Mouse (Mus musculus) liver, embryonic 15.5 days (tissue): ENCODE measurements around the gene Coq9. TPM values are rescaled to one million over a fixed set of nuclear protein-coding genes. Genes with fewer than 3 reads are reported as not detected.

Experiments
- ATAC-seq: fragments of 200-750 bp; cut with Nextera tagmentation; 2 replicates; pipeline ENCODE4 v1.8.0; 2017; ENCODE audit warnings: moderate number of reproducible peaks, mild to moderate bottlenecking, moderate library complexity; ENCODE audit not compliant: insufficient read depth
- H3K27ac ChIP-seq: fragments of 300-500 bp; sonication (generic); replicated peaks from 2 replicates; pipeline ENCODE4 v1.5.1; 2015; ENCODE audit warnings: mild to moderate bottlenecking, inconsistent platforms
- H3K27me3 ChIP-seq: fragments of 300-500 bp; sonication (generic); 2 replicates; pipeline ENCODE4 v1.6.1; 2015; ENCODE audit warnings: mild to moderate bottlenecking, inconsistent platforms
- H3K36me3 ChIP-seq: fragments of 300-500 bp; sonication (generic); replicated peaks from 2 replicates; pipeline ENCODE4 v1.6.1; 2015; ENCODE audit warnings: moderate library complexity, mild to moderate bottlenecking, inconsistent platforms
- H3K4me1 ChIP-seq: fragments of 300-500 bp; sonication (generic); replicated peaks from 2 replicates; pipeline ENCODE4 v1.6.1; 2015; ENCODE audit warnings: inconsistent platforms
- H3K4me2 ChIP-seq: fragments of 300-500 bp; sonication (generic); 2 replicates; pipeline ENCODE4 v1.6.1; 2015; ENCODE audit warnings: moderate library complexity, mild to moderate bottlenecking, inconsistent platforms
- H3K4me3 ChIP-seq: fragments of 300-500 bp; sonication (generic); replicated peaks from 2 replicates; pipeline ENCODE4 v1.5.1; 2015; ENCODE audit warnings: mild to moderate bottlenecking, inconsistent platforms
- H3K9ac ChIP-seq: fragments of 300-500 bp; sonication (generic); 2 replicates; pipeline ENCODE4 v1.6.1; 2015; ENCODE audit warnings: moderate library complexity, mild to moderate bottlenecking, inconsistent platforms
- H3K9me3 ChIP-seq: fragments of 300-500 bp; sonication (generic); replicated peaks from 2 replicates; pipeline ENCODE4 v1.6.1; 2016; ENCODE audit warnings: inconsistent platforms
- WGBS: fragments of 180-500 bp; shearing (Covaris S2); methylation state at CpG from one replicate; pipeline ENCODE4 v1.1.7; 2015; ENCODE audit warnings: mixed read lengths; ENCODE audit not compliant: insufficient replicate concordance; 5-methylcytosine and 5-hydroxymethylcytosine counted together
- polyA plus RNA-seq: library from polyadenylated mRNA; unstranded; fragments of >200 nt; fragmentation: Nextera tagmentation; extraction: Ambion mirVana; gene quantifications from 2 replicates; pipeline ENCODE4 v1.2.1, GENCODE M21; 2015

Coq9 gene
- polyA plus RNA-seq, 1 experiment from 2014 or later, result 50.8 TPM

DNA sequence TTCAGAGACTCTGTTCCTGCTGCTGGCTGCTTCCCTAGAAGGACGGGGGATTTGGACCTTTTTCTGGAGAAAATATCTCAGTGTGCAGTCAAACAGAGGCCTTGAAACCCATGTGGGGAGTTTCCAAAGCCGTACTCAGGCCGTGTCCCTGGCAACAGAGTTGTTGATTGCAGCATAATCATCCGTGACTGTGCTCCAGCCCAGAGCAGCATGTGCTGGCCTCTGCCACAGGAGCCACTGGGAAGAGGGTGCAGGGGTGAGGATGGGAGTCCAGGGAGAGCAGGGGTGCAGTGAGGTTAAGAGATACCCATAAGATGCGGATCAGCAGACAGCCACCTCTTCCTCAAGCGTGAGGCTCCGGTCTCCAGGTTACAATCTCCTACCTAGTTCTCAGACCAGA, 30.6 kb upstream of the Coq9 start:
- WGBS, result 60% methylated on average over 7 of the region's 7 CpGs
- H3K4me3 ChIP-seq, result no peak overlapping the region
- H3K4me2 ChIP-seq, result no peak overlapping the region
- H3K4me1 ChIP-seq, result peaks cover 48% of the 10 kb centered on the region
- no peaks in the 10 kb centered on the region for H3K9me3 ChIP-seq
- no peak overlapping the region for H3K9ac ChIP-seq
- H3K27me3 ChIP-seq, result peaks cover 28% of the 10 kb centered on the region
- no peak for ATAC-seq
- H3K36me3 ChIP-seq, result no peaks in the 10 kb centered on the region
- no peak overlapping the region for H3K27ac ChIP-seq

DNA sequence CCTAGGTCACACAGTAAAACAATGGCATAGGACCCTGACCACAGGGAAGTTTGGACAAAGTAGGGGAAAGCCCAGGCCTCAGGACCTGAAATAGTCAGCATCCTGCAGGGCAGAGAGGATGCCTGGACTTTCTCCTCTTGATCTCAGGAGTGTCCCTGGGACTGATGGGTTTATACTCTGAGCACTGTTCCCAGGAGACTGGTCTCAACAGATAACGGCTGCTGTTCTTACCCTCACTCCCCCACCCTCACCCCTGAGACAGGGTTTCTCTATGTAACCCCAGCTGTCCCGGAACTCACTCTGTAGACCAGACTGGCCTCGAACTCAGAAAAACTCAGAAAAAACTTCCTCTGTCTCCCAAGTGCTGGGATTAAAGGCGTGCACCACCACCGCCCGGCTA, 29.7 kb upstream of the Coq9 start:
- Histone ChIP-seq H3K4me3 (no peak overlapping the region), H3K4me1 (peaks cover 49% of the 10 kb centered on the region), H3K9me3 (no peaks in the 10 kb centered on the region), H3K9ac (no peak overlapping the region), H3K27me3 (peaks cover 28% of the 10 kb centered on the region), H3K27ac (no peak overlapping the region), H3K4me2 (no peak overlapping the region), H3K36me3 (no peaks in the 10 kb centered on the region)
- 55% methylated on average over 6 of the region's 6 CpGs for WGBS
- no peak for ATAC-seq

DNA sequence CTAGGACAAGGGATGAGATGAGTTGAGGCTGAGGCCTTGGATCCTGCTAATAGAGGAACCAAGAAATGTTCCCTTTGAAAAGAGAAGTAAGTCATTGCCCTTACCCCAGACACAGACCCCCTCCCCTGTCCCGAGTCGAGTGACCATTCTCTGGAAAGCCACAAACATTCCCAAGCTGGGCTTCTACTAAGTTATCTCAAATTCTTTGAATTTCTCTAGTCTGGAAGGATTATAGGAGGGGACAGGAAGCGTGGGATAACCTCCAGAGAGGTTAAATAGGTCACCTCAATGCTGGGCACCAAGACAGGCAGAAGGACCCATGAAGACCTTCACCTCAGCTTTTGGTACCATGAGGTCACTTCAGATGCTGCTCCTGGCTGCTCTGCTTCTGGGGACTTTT, 28.0 kb upstream of the Coq9 start, which contains the start of gene Ccl17:
Ccl17 (plus strand) TSS at position 301 of the 400 bp plus-strand sequence.
- peaks cover 16% of the 10 kb centered on the region for H3K27me3 ChIP-seq
- no peak within 1 kb of the TSS for H3K4me2 ChIP-seq
- no peak within 1 kb of the TSS for H3K9ac ChIP-seq
- no peak for ATAC-seq
- peaks cover 35% of the 10 kb centered on the region for H3K4me1 ChIP-seq
- 29% methylated on average over 3 of the region's 3 CpGs for WGBS
- H3K9me3 ChIP-seq, result no peaks in the 10 kb centered on the region
- 0 out of 2 replicates have a peak within 1 kb of the TSS, but pooled peaks have one; percentile 14 for H3K27ac ChIP-seq
- H3K36me3 ChIP-seq, result no peaks in the 10 kb centered on the region
- no peak within 1 kb of the TSS for H3K4me3 ChIP-seq

- H3K9me3 ChIP-seq, result no peaks in the 10 kb centered on the region
- H3K4me2 ChIP-seq, result no peak overlapping the region
- peaks cover 14% of the 10 kb centered on the region for H3K27me3 ChIP-seq
- H3K4me1 ChIP-seq, result peaks cover 33% of the 10 kb centered on the region
- WGBS, result 69% methylated on average over 5 of the region's 5 CpGs
- no peak overlapping the region for H3K4me3 ChIP-seq
- H3K36me3 ChIP-seq, result no peaks in the 10 kb centered on the region
- no peak overlapping the region for H3K9ac ChIP-seq
- ATAC-seq, result no peak
- no peak overlapping the region for H3K27ac ChIP-seq
Observed at GRCm38 (mm10) chr8:94810855-94811254, 27.3 kb upstream of the Coq9 start.

GRCm38 (mm10) chr8:94811654-94812053, 26.5 kb upstream of the Coq9 start:
- Histone ChIP-seq H3K27ac (0 out of 2 replicates have a peak overlapping the region, but pooled peaks have one; percentile 9), H3K36me3 (no peaks in the 10 kb centered on the region), H3K27me3 (peaks cover 6% of the 10 kb centered on the region), H3K4me2 (no peak overlapping the region), H3K9ac (no peak overlapping the region), H3K9me3 (no peaks in the 10 kb centered on the region), H3K4me3 (no peak overlapping the region), H3K4me1 (peaks cover 33% of the 10 kb centered on the region)
- no peak for ATAC-seq
- WGBS, result 46% methylated on average over 6 of the region's 6 CpGs

GRCm38 (mm10) chr8:94812645-94813098, 25.4 kb upstream of the Coq9 start:
- WGBS, result 32% methylated on average over 6 of the region's 6 CpGs
- Histone ChIP-seq H3K4me2 (no peak overlapping the region), H3K9me3 (no peaks in the 10 kb centered on the region), H3K4me1 (peaks cover 31% of the 10 kb centered on the region), H3K27me3 (peaks cover under 1% of the 10 kb centered on the region), H3K4me3 (no peak overlapping the region), H3K9ac (no peak overlapping the region), H3K27ac (no peak overlapping the region), H3K36me3 (no peaks in the 10 kb centered on the region)
- peak; percentile 26; the same call in 1 of the 2 replicates for ATAC-seq

DNA sequence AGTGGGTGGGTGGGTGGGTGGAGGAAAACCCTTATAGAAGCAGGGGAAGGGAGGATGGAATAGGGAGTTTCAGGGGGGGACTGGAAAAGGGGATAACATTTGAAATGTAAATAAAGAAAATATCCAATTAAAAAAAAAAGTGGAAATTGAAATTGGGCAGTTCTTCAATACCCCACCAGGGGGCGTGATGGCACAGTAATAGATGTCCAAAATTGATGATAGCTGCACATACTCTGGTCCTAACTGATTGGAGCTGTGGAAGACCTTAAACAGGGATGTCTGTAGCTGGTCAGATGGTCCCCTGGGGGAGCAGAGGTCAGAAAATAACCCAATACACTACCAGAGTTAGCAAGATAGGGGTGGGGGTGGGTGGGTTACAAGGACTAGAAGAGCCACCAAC, 23.6 kb upstream of the Coq9 start:
- Histone ChIP-seq H3K9me3 (no peaks in the 10 kb centered on the region), H3K9ac (no peak overlapping the region), H3K4me2 (no peak overlapping the region), H3K27ac (no peak overlapping the region), H3K27me3 (no peaks in the 10 kb centered on the region; the same call in 1 of the 2 replicates), H3K36me3 (no peaks in the 10 kb centered on the region; the same call in 1 of the 2 replicates), H3K4me1 (peaks cover 14% of the 10 kb centered on the region), H3K4me3 (no peak overlapping the region)
- 0% methylated on average over 1 of the region's 1 CpGs for WGBS
- ATAC-seq, result no peak

GRCm38 (mm10) chr8:94817933-94818332, 20.2 kb upstream of the Coq9 start:
- Histone ChIP-seq H3K4me3 (no peak overlapping the region), H3K27ac (no peak overlapping the region), H3K27me3 (no peaks in the 10 kb centered on the region), H3K9me3 (no peaks in the 10 kb centered on the region), H3K4me1 (peaks cover 19% of the 10 kb centered on the region), H3K9ac (no peak overlapping the region), H3K36me3 (peaks cover 25% of the 10 kb centered on the region), H3K4me2 (no peak overlapping the region)
- no peak for ATAC-seq
- 45% methylated on average over 11 of the region's 11 CpGs for WGBS

- no peak overlapping the region for H3K9ac ChIP-seq
- H3K9me3 ChIP-seq, result no peaks in the 10 kb centered on the region
- WGBS, result 34% methylated on average over 6 of the region's 6 CpGs
- peak overlapping the region; percentile 15; the same call in 1 of the 2 replicates for H3K27ac ChIP-seq
- H3K4me1 ChIP-seq, result peaks cover 19% of the 10 kb centered on the region
- peak; percentile 56 for ATAC-seq
- no peak overlapping the region for H3K4me2 ChIP-seq
- no peak overlapping the region for H3K4me3 ChIP-seq
- H3K27me3 ChIP-seq, result no peaks in the 10 kb centered on the region
- peaks cover 43% of the 10 kb centered on the region for H3K36me3 ChIP-seq
Observed at GRCm38 (mm10) chr8:94819671-94820179, 18.4 kb upstream of the Coq9 start.

DNA sequence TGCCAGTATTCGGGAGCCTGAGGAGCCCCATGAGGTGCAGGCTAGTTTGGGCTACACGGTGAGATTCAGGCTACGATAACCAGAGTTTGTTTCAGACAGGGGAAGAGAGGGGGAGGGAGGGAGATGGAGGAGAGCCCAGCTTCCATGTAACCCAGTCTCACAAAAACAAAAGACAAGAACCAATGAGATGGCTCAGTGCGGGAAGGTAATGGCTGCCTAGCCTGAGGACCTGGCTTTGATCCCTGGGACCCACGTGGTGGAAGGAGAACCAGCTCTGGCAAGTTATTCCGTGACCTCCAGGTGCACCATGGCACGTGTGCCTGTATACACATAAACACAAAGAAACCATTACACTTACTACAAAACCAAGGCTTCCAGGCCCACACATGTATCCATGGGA, 17.6 kb upstream of the Coq9 start:
- Histone ChIP-seq H3K27me3 (no peaks in the 10 kb centered on the region), H3K36me3 (peaks cover 51% of the 10 kb centered on the region), H3K9ac (no peak overlapping the region), H3K4me1 (peaks cover 19% of the 10 kb centered on the region), H3K4me3 (no peak overlapping the region), H3K9me3 (no peaks in the 10 kb centered on the region), H3K4me2 (no peak overlapping the region), H3K27ac (no peak overlapping the region)
- WGBS, result 89% methylated on average over 7 of the region's 7 CpGs
- ATAC-seq, result no peak

DNA sequence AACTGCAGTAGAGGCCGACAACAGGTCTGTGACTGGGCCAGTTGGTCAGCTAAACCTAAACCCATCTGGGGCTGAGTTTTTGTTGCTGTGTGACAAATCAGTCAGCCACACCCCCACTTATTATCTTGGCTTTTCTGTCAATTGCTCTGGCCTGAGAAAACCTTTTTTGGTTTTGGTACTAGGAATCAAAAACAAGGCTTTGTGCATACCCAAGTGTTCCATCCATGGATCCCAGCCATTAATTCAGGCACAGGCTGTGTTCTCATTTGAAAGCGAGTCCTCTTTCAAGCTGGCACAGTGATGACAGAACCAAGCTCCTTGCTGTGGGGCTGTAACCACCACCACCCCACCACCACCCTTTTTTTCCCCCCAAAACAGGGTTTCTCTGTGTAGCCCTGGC, 16.7 kb upstream of the Coq9 start:
- ATAC-seq, result no peak
- no peak overlapping the region for H3K4me2 ChIP-seq
- H3K27me3 ChIP-seq, result no peaks in the 10 kb centered on the region
- peaks cover 59% of the 10 kb centered on the region for H3K36me3 ChIP-seq
- no peaks in the 10 kb centered on the region for H3K9me3 ChIP-seq
- WGBS, result 94% methylated on average over 2 of the region's 2 CpGs
- peaks cover 19% of the 10 kb centered on the region for H3K4me1 ChIP-seq
- no peak overlapping the region for H3K27ac ChIP-seq
- H3K4me3 ChIP-seq, result no peak overlapping the region
- no peak overlapping the region for H3K9ac ChIP-seq
